Mouse (Mus musculus): ENCODE data around the gene Zc3h6. TPM values are rescaled to one million over a fixed set of nuclear protein-coding genes. Genes with fewer than 3 reads are reported as not detected.

Zc3h6 gene
- polyA plus RNA-seq, 1 experiment from 2014 or later: 0.69 TPM

GRCm38 (mm10) chr2:128965505-128966105 lies 1.6 kb upstream of the Zc3h6 start:
- 58% methylated on average over 5 of the region's 5 CpGs for WGBS (ENCODE audit: insufficient replicate concordance)

GRCm38 (mm10) chr2:128966236-128966635 lies 966 bp upstream of the Zc3h6 start:
- Histone ChIP-seq H3K9me3 (replicated peaks; ENCODE audit: control insufficient read depth, low read length) (no peaks in the 10 kb centered on the region), H3K4me1 (ENCODE audit: control insufficient read depth, insufficient read depth, low read length) (0 out of 2 replicates have a peak, but pooled peaks cover 3% of the 10 kb centered on the region), H3K9ac (ENCODE audit: low read depth, low read length) (no peak overlapping the region), H3K4me2 (peak overlapping the region; percentile 48), H3K27ac (ENCODE audit: low read depth, low read length) (no peak overlapping the region), H3K36me3 (ENCODE audit: control insufficient read depth, insufficient read depth, low read length) (no peaks in the 10 kb centered on the region), H3K27me3 (ENCODE audit: control insufficient read depth, insufficient read depth, low read length) (no peaks in the 10 kb centered on the region), H3K4me3 (ENCODE audit: low read depth, low read length) (peak overlapping the region; percentile 92)
- WGBS (ENCODE audit: insufficient replicate concordance): 32% methylated on average over 6 of the region's 6 CpGs
- no peak for ATAC-seq (replicated peaks; ENCODE audit: insufficient number of reproducible peaks, low FRiP score, low TSS enrichment)

More at GRCm38 (mm10) chr2:128965505-128966105, 1.6 kb upstream of the Zc3h6 start:
- H3K9me3 ChIP-seq (replicated peaks; ENCODE audit: control insufficient read depth, low read length): no peaks in the 10 kb centered on the region
- H3K4me1 ChIP-seq (ENCODE audit: control insufficient read depth, insufficient read depth, low read length): 0 out of 2 replicates have a peak, but pooled peaks cover 3% of the 10 kb centered on the region
- no peaks in the 10 kb centered on the region for H3K27me3 ChIP-seq (ENCODE audit: control insufficient read depth, insufficient read depth, low read length)
- no peak for ATAC-seq (replicated peaks; ENCODE audit: insufficient number of reproducible peaks, low FRiP score, low TSS enrichment)
- no peak overlapping the region for H3K4me3 ChIP-seq (ENCODE audit: low read depth, low read length)
- H3K27ac ChIP-seq (ENCODE audit: low read depth, low read length): peak overlapping the region; percentile 10; the same call in 1 of the 2 replicates
- no peak overlapping the region for H3K9ac ChIP-seq (ENCODE audit: low read depth, low read length)
- H3K4me2 ChIP-seq: no peak overlapping the region
- no peaks in the 10 kb centered on the region for H3K36me3 ChIP-seq (ENCODE audit: control insufficient read depth, insufficient read depth, low read length)

DNA sequence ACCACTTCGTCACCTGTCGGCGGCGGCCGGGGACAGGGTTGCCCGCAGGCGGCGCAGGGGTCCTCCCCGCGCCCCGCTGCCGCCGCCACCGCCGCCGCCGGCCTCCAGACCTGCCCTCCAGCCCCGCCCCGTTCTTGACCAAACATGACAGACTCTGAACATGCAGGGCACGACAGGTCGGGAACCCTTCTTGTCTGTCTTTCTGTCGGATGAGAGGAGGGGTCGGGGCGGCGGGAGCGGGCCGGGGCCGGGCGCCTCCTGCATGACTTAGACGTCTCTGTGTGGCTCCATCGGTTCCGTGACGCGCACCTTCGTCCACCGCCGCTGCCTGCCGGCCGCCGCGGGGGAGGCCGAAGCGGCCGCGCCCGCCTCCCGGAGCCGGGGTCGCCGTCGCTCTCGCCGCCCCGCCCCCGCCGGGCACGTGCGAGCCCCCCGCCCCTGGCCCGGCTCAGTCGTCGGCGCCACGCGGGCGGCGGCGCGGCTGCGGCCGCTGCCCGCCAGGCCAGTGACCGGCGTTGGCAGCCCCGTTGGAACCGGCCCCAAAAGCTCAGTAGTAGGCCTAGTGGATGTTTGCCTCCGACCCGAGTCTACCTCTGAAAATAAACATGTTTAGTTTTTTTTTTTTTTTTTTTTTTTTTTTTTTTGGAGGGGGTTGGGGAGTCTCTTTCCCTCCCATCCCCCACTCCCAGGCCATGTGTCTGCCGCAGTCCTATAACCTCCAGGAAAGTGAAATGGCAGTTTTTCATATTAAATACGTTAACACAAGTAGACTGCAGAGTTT lies 649 bp downstream of the Zc3h6 start, which contains the start of gene Gm10762:
TSS of gene Gm10762 (minus strand) at position 65 of the 781 bp plus-strand sequence.
- peak within 1 kb of the TSS; percentile 69 for H3K4me2 ChIP-seq
- H3K27me3 ChIP-seq (ENCODE audit: control insufficient read depth, insufficient read depth, low read length): no peaks in the 10 kb centered on the region
- peak within 1 kb of the TSS; percentile 92 for H3K4me3 ChIP-seq (ENCODE audit: low read depth, low read length)
- peak within 1 kb of the TSS; percentile 100 for H3K27ac ChIP-seq (ENCODE audit: low read depth, low read length)
- no peaks in the 10 kb centered on the region for H3K36me3 ChIP-seq (ENCODE audit: control insufficient read depth, insufficient read depth, low read length)
- peak; percentile 85 for ATAC-seq (replicated peaks; ENCODE audit: insufficient number of reproducible peaks, low FRiP score, low TSS enrichment)
- no peaks in the 10 kb centered on the region for H3K9me3 ChIP-seq (replicated peaks; ENCODE audit: control insufficient read depth, low read length)
- 0 out of 2 replicates have a peak, but pooled peaks cover 3% of the 10 kb centered on the region for H3K4me1 ChIP-seq (ENCODE audit: control insufficient read depth, insufficient read depth, low read length)
- WGBS (ENCODE audit: insufficient replicate concordance): under 1% methylated on average over 63 of the region's 80 CpGs
- H3K9ac ChIP-seq (ENCODE audit: low read depth, low read length): peak within 1 kb of the TSS; percentile 100

DNA sequence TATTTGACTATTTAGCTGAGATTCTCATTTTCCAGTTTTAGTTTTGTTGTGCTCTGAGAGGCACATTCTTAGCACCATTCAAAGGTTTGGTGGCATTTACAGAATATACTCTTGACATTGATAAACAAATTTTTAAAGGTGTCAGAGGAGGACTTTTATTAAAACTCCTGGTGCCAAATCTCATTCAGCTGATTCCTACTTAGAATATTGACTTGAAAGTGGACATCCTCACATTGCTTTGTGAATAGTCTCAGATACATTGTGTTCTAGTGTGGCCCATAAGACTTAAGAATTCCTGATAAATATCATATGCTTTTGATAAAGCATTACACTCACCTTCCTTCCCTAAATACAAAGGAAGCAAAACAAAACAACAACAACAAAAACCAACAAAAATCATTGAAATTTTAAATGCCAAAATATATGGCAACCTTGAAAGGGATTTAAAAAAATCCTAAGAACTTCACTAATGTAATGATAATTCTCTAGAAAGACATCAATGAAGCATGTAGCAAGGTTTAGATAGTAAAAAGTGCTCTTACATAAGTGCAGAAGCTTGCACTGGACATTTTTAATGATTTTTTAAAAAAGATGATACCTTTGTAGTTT lies 1.4 kb downstream of the Zc3h6 start:
- no peaks in the 10 kb centered on the region for H3K27me3 ChIP-seq (ENCODE audit: control insufficient read depth, insufficient read depth, low read length)
- peak overlapping the region; percentile 100 for H3K27ac ChIP-seq (ENCODE audit: low read depth, low read length)
- H3K4me3 ChIP-seq (ENCODE audit: low read depth, low read length): peak overlapping the region; percentile 92
- 0 out of 2 replicates have a peak, but pooled peaks cover 3% of the 10 kb centered on the region for H3K4me1 ChIP-seq (ENCODE audit: control insufficient read depth, insufficient read depth, low read length)
- peak overlapping the region; percentile 69 for H3K4me2 ChIP-seq
- H3K36me3 ChIP-seq (ENCODE audit: control insufficient read depth, insufficient read depth, low read length): no peaks in the 10 kb centered on the region
- H3K9ac ChIP-seq (ENCODE audit: low read depth, low read length): peak overlapping the region; percentile 100; the same call in 1 of the 2 replicates
- no peak for ATAC-seq (replicated peaks; ENCODE audit: insufficient number of reproducible peaks, low FRiP score, low TSS enrichment)
- no peaks in the 10 kb centered on the region for H3K9me3 ChIP-seq (replicated peaks; ENCODE audit: control insufficient read depth, low read length)

DNA sequence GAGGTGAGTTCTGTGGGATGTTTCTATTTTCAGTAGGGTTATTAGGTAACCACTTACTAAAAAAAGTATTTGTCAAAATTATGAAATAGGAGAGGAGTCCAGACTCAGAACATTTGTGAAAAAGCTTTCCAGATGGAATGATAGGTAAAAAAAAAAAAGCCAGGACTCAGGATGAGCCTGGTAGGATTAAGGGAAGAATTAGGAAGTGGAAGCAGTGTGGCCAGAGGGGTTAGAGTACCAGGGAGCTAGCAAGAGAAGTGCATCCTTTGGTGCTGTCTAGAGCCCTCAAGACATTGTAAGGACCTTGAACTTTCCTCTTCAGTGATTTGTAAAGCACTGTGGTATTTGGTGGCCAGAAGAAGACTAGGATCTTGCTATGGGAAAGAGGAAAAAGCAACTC lies 5.1 kb downstream of the Zc3h6 start:
- H3K9ac ChIP-seq (ENCODE audit: low read depth, low read length): no peak overlapping the region
- no peaks in the 10 kb centered on the region for H3K4me1 ChIP-seq (ENCODE audit: control insufficient read depth, insufficient read depth, low read length)
- H3K27me3 ChIP-seq (ENCODE audit: control insufficient read depth, insufficient read depth, low read length): no peaks in the 10 kb centered on the region
- no peak for ATAC-seq (replicated peaks; ENCODE audit: insufficient number of reproducible peaks, low FRiP score, low TSS enrichment)
- no peaks in the 10 kb centered on the region for H3K9me3 ChIP-seq (replicated peaks; ENCODE audit: control insufficient read depth, low read length)
- H3K4me2 ChIP-seq: no peak overlapping the region
- no peak overlapping the region for H3K27ac ChIP-seq (ENCODE audit: low read depth, low read length)
- H3K36me3 ChIP-seq (ENCODE audit: control insufficient read depth, insufficient read depth, low read length): no peaks in the 10 kb centered on the region
- H3K4me3 ChIP-seq (ENCODE audit: low read depth, low read length): no peak overlapping the region

- Histone ChIP-seq H3K9me3 (replicated peaks; ENCODE audit: control insufficient read depth, low read length) (no peaks in the 10 kb centered on the region), H3K4me1 (ENCODE audit: control insufficient read depth, insufficient read depth, low read length) (no peaks in the 10 kb centered on the region; the same call in 1 of the 2 replicates), H3K27ac (ENCODE audit: low read depth, low read length) (no peak overlapping the region), H3K36me3 (ENCODE audit: control insufficient read depth, insufficient read depth, low read length) (no peaks in the 10 kb centered on the region), H3K9ac (ENCODE audit: low read depth, low read length) (no peak overlapping the region), H3K4me3 (ENCODE audit: low read depth, low read length) (no peak overlapping the region), H3K4me2 (no peak overlapping the region), H3K27me3 (ENCODE audit: control insufficient read depth, insufficient read depth, low read length) (no peaks in the 10 kb centered on the region)
- ATAC-seq (replicated peaks; ENCODE audit: insufficient number of reproducible peaks, low FRiP score, low TSS enrichment): no peak
- WGBS (ENCODE audit: insufficient replicate concordance): 69% methylated on average over 4 of the region's 4 CpGs
These were observed 8.4 kb downstream of the Zc3h6 start for GRCm38 (mm10) chr2:128975572-128975971.

GRCm38 (mm10) chr2:128984746-128985145 lies 17.5 kb downstream of the Zc3h6 start:
- Histone ChIP-seq H3K27ac (ENCODE audit: low read depth, low read length) (no peak overlapping the region), H3K27me3 (ENCODE audit: control insufficient read depth, insufficient read depth, low read length) (no peaks in the 10 kb centered on the region), H3K4me2 (no peak overlapping the region), H3K9me3 (replicated peaks; ENCODE audit: control insufficient read depth, low read length) (no peaks in the 10 kb centered on the region), H3K4me1 (ENCODE audit: control insufficient read depth, insufficient read depth, low read length) (peaks cover 3% of the 10 kb centered on the region; the same call in 1 of the 2 replicates), H3K4me3 (ENCODE audit: low read depth, low read length) (no peak overlapping the region), H3K36me3 (ENCODE audit: control insufficient read depth, insufficient read depth, low read length) (no peaks in the 10 kb centered on the region), H3K9ac (ENCODE audit: low read depth, low read length) (no peak overlapping the region)
- WGBS (ENCODE audit: insufficient replicate concordance): 81% methylated on average over 3 of the region's 3 CpGs
- no peak for ATAC-seq (replicated peaks; ENCODE audit: insufficient number of reproducible peaks, low FRiP score, low TSS enrichment)

GRCm38 (mm10) chr2:129004872-129005271 lies 37.7 kb downstream of the Zc3h6 start:
- Histone ChIP-seq H3K36me3 (ENCODE audit: control insufficient read depth, insufficient read depth, low read length) (no peaks in the 10 kb centered on the region), H3K9me3 (replicated peaks; ENCODE audit: control insufficient read depth, low read length) (no peaks in the 10 kb centered on the region), H3K4me1 (ENCODE audit: control insufficient read depth, insufficient read depth, low read length) (no peaks in the 10 kb centered on the region), H3K27ac (ENCODE audit: low read depth, low read length) (no peak overlapping the region), H3K4me2 (no peak overlapping the region), H3K27me3 (ENCODE audit: control insufficient read depth, insufficient read depth, low read length) (no peaks in the 10 kb centered on the region), H3K4me3 (ENCODE audit: low read depth, low read length) (no peak overlapping the region), H3K9ac (ENCODE audit: low read depth, low read length) (no peak overlapping the region)
- no peak for ATAC-seq (replicated peaks; ENCODE audit: insufficient number of reproducible peaks, low FRiP score, low TSS enrichment)
